Mouse (Mus musculus): ENCODE measurements around the gene Tmsb15a. TPM values are rescaled to one million over a fixed set of nuclear protein-coding genes. Genes with fewer than 3 reads are reported as not detected.
"Not testable (repeated sequence)": the region's sequence is repeated elsewhere in the genome, so short reads cannot be mapped to it uniquely, and the experiment has no call there.

Gene Tmsb15a
- total and polyA plus RNA-seq, 3 experiments = not detected

GRCm38 (mm10) chrX:135768043-135768548, 43.0 kb upstream of the Tmsb15a start:
- Histone ChIP-seq H3K27ac (ENCODE audit: insufficient read depth, low read depth) (no peak overlapping the region), H3K4me3 (replicated peaks in 1 of 3; ENCODE audit: low read depth in 2 of 3, low read length in 2 of 3, poor library complexity in 1 of 3) (no peak overlapping the region), H3K4me1 (ENCODE audit: control insufficient read depth in 1 of 2, insufficient read depth in 2 of 2) (no peaks in the 10 kb centered on the region), H3K27me3 (replicated peaks) (no peaks in the 10 kb centered on the region), H3K9me3 (replicated peaks; ENCODE audit: low read length) (no peaks in the 10 kb centered on the region), H3K79me2 (replicated peaks; ENCODE audit: control insufficient read depth, extremely low read depth, insufficient read depth, poor library complexity, severe bottlenecking) (no peaks in the 10 kb centered on the region), H3K9ac (ENCODE audit: insufficient read depth, low read depth) (no peak overlapping the region), H3K36me3 (replicated peaks in 1 of 2; ENCODE audit: control insufficient read depth in 1 of 2, insufficient read depth in 1 of 2, low read length in 1 of 2) (peaks cover 2 to 13% of the 10 kb centered on the region in 2 experiments), H3K4me2 (ENCODE audit: insufficient read depth, low read depth, poor library complexity, severe bottlenecking) (no peak overlapping the region)
- dilution Hi-C loops (cut with MboI; ENCODE audit: extremely low pct_ligation_motif_present, extremely low pct_unique_long_range_greater_than_20kb, low sequenced_read_pairs) (no loop called here), in situ Hi-C loops (cut with MboI; ENCODE audit: low pct_ligation_motif_present, low pct_unique_long_range_greater_than_20kb, low sequenced_read_pairs) (no loop called here)
- no peak for TF ChIP-seq ETS1 (conservative IDR thresholded peaks at IDR 0.05; ENCODE audit: low read depth, low read length)
- TF ChIP-seq MEF2A (IDR thresholded peaks at IDR 0.05; ENCODE audit: borderline replicate concordance, low read depth, low read length) = no peak
- TF ChIP-seq ELF1 (IDR thresholded peaks at IDR 0.05; ENCODE audit: low read depth, low read length) = no peak
- no peak for TF ChIP-seq ZKSCAN1 (IDR thresholded peaks at IDR 0.05; ENCODE audit: borderline replicate concordance, low read depth, low read length)
- no peak for TF ChIP-seq RAD21 (IDR thresholded peaks at IDR 0.05; ENCODE audit: low read depth, low read length)
- no peak for TF ChIP-seq MAZ (IDR thresholded peaks at IDR 0.05; ENCODE audit: low read depth, low read length)
- no peak for DNase-seq (ENCODE audit: extremely low read depth)

GRCm38 (mm10) chrX:135761707-135762106, 36.6 kb upstream of the Tmsb15a start:
- H3K36me3 ChIP-seq (replicated peaks in 1 of 2; ENCODE audit: control insufficient read depth in 1 of 2, insufficient read depth in 1 of 2, low read length in 1 of 2) = peaks cover 19 to 38% of the 10 kb centered on the region in 2 experiments
- dilution Hi-C loops (cut with MboI; ENCODE audit: extremely low pct_ligation_motif_present, extremely low pct_unique_long_range_greater_than_20kb, low sequenced_read_pairs) = no loop called here
- H3K27ac ChIP-seq (ENCODE audit: insufficient read depth, low read depth) = no peak overlapping the region
- H3K9me3 ChIP-seq (replicated peaks; ENCODE audit: low read length) = no peaks in the 10 kb centered on the region
- TF ChIP-seq E2F4 (IDR thresholded peaks at IDR 0.05; ENCODE audit: insufficient replicate concordance, low read depth, low read length) = no peak
- peak; percentile 25 for TF ChIP-seq SMC3 (IDR thresholded peaks at IDR 0.05; ENCODE audit: low read depth, low read length)
- TF ChIP-seq CTCF (conservative IDR thresholded peaks at IDR 0.05 in 1 of 2, IDR thresholded peaks at IDR 0.05 in 1 of 2; ENCODE audit: low read depth in 2 of 2, low read length in 2 of 2) = peak in 1 of 2 experiments; percentile 55; a peak in 2 of 4 replicates
- no peak for TF ChIP-seq GABPA (IDR thresholded peaks at IDR 0.05; ENCODE audit: insufficient replicate concordance, low read depth, low read length)
- peak; percentile 41 for TF ChIP-seq RAD21 (IDR thresholded peaks at IDR 0.05; ENCODE audit: low read depth, low read length)
- no peak for TF ChIP-seq TBP (conservative IDR thresholded peaks at IDR 0.05; ENCODE audit: low read depth, low read length)
- no peaks in the 10 kb centered on the region for H3K4me1 ChIP-seq (ENCODE audit: control insufficient read depth in 1 of 2, insufficient read depth in 2 of 2)
- DNase-seq (ENCODE audit: extremely low read depth) = peak; percentile 25
- no peaks in the 10 kb centered on the region for H3K79me2 ChIP-seq (replicated peaks; ENCODE audit: control insufficient read depth, extremely low read depth, insufficient read depth, poor library complexity, severe bottlenecking)
- H3K9ac ChIP-seq (ENCODE audit: insufficient read depth, low read depth) = no peak overlapping the region
- H3K4me3 ChIP-seq (replicated peaks in 1 of 3; ENCODE audit: low read depth in 2 of 3, low read length in 2 of 3, poor library complexity in 1 of 3) = no peak overlapping the region
- H3K27me3 ChIP-seq (replicated peaks) = no peaks in the 10 kb centered on the region
- no peak overlapping the region for H3K4me2 ChIP-seq (ENCODE audit: insufficient read depth, low read depth, poor library complexity, severe bottlenecking)
- in situ Hi-C loops (cut with MboI; ENCODE audit: low pct_ligation_motif_present, low pct_unique_long_range_greater_than_20kb, low sequenced_read_pairs) = no loop called here

GRCm38 (mm10) chrX:135752832-135753231, 27.8 kb upstream of the Tmsb15a start:
- Histone ChIP-seq H3K27ac (ENCODE audit: insufficient read depth, low read depth) (no peak overlapping the region), H3K27me3 (replicated peaks) (no peaks in the 10 kb centered on the region), H3K79me2 (replicated peaks; ENCODE audit: control insufficient read depth, extremely low read depth, insufficient read depth, poor library complexity, severe bottlenecking) (no peaks in the 10 kb centered on the region), H3K36me3 (replicated peaks in 1 of 2; ENCODE audit: control insufficient read depth in 1 of 2, insufficient read depth in 1 of 2, low read length in 1 of 2) (peaks cover 3 to 36% of the 10 kb centered on the region in 2 experiments), H3K9ac (ENCODE audit: insufficient read depth, low read depth) (no peak overlapping the region), H3K4me1 (ENCODE audit: control insufficient read depth in 1 of 2, insufficient read depth in 2 of 2) (no peaks in the 10 kb centered on the region), H3K4me3 (replicated peaks in 1 of 3; ENCODE audit: low read depth in 2 of 3, low read length in 2 of 3, poor library complexity in 1 of 3) (no peak overlapping the region), H3K4me2 (ENCODE audit: insufficient read depth, low read depth, poor library complexity, severe bottlenecking) (no peak overlapping the region), H3K9me3 (replicated peaks; ENCODE audit: low read length) (no peaks in the 10 kb centered on the region)
- in situ Hi-C loops (cut with MboI; ENCODE audit: low pct_ligation_motif_present, low pct_unique_long_range_greater_than_20kb, low sequenced_read_pairs) = no loop called here
- no peak for TF ChIP-seq ETS1 (conservative IDR thresholded peaks at IDR 0.05; ENCODE audit: low read depth, low read length)
- TF ChIP-seq CTCF (conservative IDR thresholded peaks at IDR 0.05 in 1 of 2, IDR thresholded peaks at IDR 0.05 in 1 of 2; ENCODE audit: low read depth in 2 of 2, low read length in 2 of 2) = peak; percentile 53 to 73
- no peak for TF ChIP-seq IRF4 (IDR thresholded peaks at IDR 0.05; ENCODE audit: low read depth, low read length)
- peak; percentile 53 for TF ChIP-seq RAD21 (IDR thresholded peaks at IDR 0.05; ENCODE audit: low read depth, low read length)
- TF ChIP-seq EP300 (IDR thresholded peaks at IDR 0.05; ENCODE audit: low read length) = no peak
- peak; percentile 67 for TF ChIP-seq SMC3 (IDR thresholded peaks at IDR 0.05; ENCODE audit: low read depth, low read length)
- peak; percentile 62 for DNase-seq (ENCODE audit: extremely low read depth)
- dilution Hi-C loops (cut with MboI; ENCODE audit: extremely low pct_ligation_motif_present, extremely low pct_unique_long_range_greater_than_20kb, low sequenced_read_pairs) = no loop called here

GRCm38 (mm10) chrX:135745376-135745775, 20.3 kb upstream of the Tmsb15a start:
- H3K9ac ChIP-seq (ENCODE audit: insufficient read depth, low read depth); DNase-seq (ENCODE audit: extremely low read depth); in situ Hi-C loops (cut with MboI; ENCODE audit: low pct_ligation_motif_present, low pct_unique_long_range_greater_than_20kb, low sequenced_read_pairs); H3K27me3 ChIP-seq (replicated peaks); H3K9me3 ChIP-seq (replicated peaks; ENCODE audit: low read length); H3K4me2 ChIP-seq (ENCODE audit: insufficient read depth, low read depth, poor library complexity, severe bottlenecking); H3K4me3 ChIP-seq (replicated peaks in 1 of 3; ENCODE audit: low read depth in 2 of 3, low read length in 2 of 3, poor library complexity in 1 of 3); H3K4me1 ChIP-seq (ENCODE audit: control insufficient read depth in 1 of 2, insufficient read depth in 2 of 2); dilution Hi-C loops (cut with MboI; ENCODE audit: extremely low pct_ligation_motif_present, extremely low pct_unique_long_range_greater_than_20kb, low sequenced_read_pairs); H3K27ac ChIP-seq (ENCODE audit: insufficient read depth, low read depth): not testable (repeated sequence)
- H3K79me2 ChIP-seq (replicated peaks; ENCODE audit: control insufficient read depth, extremely low read depth, insufficient read depth, poor library complexity, severe bottlenecking) = peaks cover 13% of the 10 kb centered on the region
- H3K36me3 ChIP-seq (replicated peaks in 1 of 2; ENCODE audit: control insufficient read depth in 1 of 2, insufficient read depth in 1 of 2, low read length in 1 of 2) = peaks cover 12 to 26% of the 10 kb centered on the region in 2 experiments

Data from CH12.LX (cell line).